Mouse (Mus musculus): Measurements from ENCODE around the gene Ncoa3. TPM values are rescaled to one million over a fixed set of nuclear protein-coding genes. Genes with fewer than 3 reads are reported as not detected.

The Ncoa3 gene
- total and polyA plus RNA-seq, 3 experiments, result 20.1 to 32.1 (median 29.1) TPM

- Histone ChIP-seq H3K36me3 (ENCODE audit: control insufficient read depth, insufficient read depth, low read length) (peaks cover 35% of the 10 kb centered on the region), H3K27me3 (ENCODE audit: control insufficient read depth, insufficient read depth, low read length) (no peaks in the 10 kb centered on the region), H3K27ac (peak overlapping the region; percentile 21), H3K4me1 (ENCODE audit: control insufficient read depth, insufficient read depth, low read length) (peaks cover 22% of the 10 kb centered on the region), H3K4me3 (no peak overlapping the region), H3K9ac (ENCODE audit: low read depth, low read length) (no peak overlapping the region), H3K79me2 (replicated peaks; ENCODE audit: control insufficient read depth, insufficient read depth, low read length) (peaks cover 6% of the 10 kb centered on the region)
- no peak for TF ChIP-seq EP300 (IDR thresholded peaks at IDR 0.05; ENCODE audit: insufficient read depth, low read depth, low read length)
- no peak for TF ChIP-seq CTCF (IDR thresholded peaks at IDR 0.05)
- no peak for TF ChIP-seq POLR2A (IDR thresholded peaks at IDR 0.05; ENCODE audit: insufficient read depth, low read depth, low read length)
- DNase-seq, result no peak
- WGBS, result 66% methylated on average over 4 of the region's 4 CpGs
- intact Hi-C loops (cut with DNase I), result no loop called here
Measured at GRCm38 (mm10) chr2:165996130-165996529, 3.7 kb downstream of the Ncoa3 start.

- Histone ChIP-seq H3K4me1 (ENCODE audit: control insufficient read depth, insufficient read depth, low read length) (peaks cover 29% of the 10 kb centered on the region), H3K9ac (ENCODE audit: low read depth, low read length) (no peak overlapping the region), H3K4me3 (no peak overlapping the region), H3K79me2 (replicated peaks; ENCODE audit: control insufficient read depth, insufficient read depth, low read length) (peaks cover 6% of the 10 kb centered on the region), H3K27me3 (ENCODE audit: control insufficient read depth, insufficient read depth, low read length) (no peaks in the 10 kb centered on the region), H3K27ac (no peak overlapping the region), H3K36me3 (ENCODE audit: control insufficient read depth, insufficient read depth, low read length) (peaks cover 41% of the 10 kb centered on the region)
- DNase-seq, result no peak
- TF ChIP-seq CTCF (IDR thresholded peaks at IDR 0.05), result peak; percentile 42
- no peak for TF ChIP-seq EP300 (IDR thresholded peaks at IDR 0.05; ENCODE audit: insufficient read depth, low read depth, low read length)
- no peak for TF ChIP-seq POLR2A (IDR thresholded peaks at IDR 0.05; ENCODE audit: insufficient read depth, low read depth, low read length)
- intact Hi-C loops (cut with DNase I), result no loop called here
- WGBS, result 87% methylated on average over 8 of the region's 8 CpGs
Measured at GRCm38 (mm10) chr2:165997256-165997967, 5.0 kb downstream of the Ncoa3 start.

DNA sequence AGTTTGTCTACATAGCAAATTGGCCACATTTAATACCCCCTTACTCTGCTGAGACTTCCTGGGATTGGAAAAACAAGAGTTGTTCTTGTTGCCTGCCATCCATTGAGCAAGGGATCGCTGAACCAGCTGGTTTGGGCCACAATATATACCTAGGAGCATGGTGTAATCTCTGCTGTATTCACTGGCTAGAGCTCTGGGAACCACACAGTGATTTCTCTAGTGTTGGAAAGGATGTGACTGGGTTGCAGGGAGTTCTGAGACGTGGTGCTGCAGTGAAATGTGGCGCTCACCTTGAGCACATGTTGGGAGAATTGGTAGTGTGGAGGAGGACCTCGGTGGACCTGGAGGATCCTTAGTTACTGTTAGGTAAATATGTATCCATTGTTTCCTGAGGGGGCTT is 6.5 kb downstream of the Ncoa3 start:
- WGBS, result 40% methylated on average over 4 of the region's 4 CpGs
- H3K79me2 ChIP-seq (replicated peaks; ENCODE audit: control insufficient read depth, insufficient read depth, low read length), result peaks cover 5% of the 10 kb centered on the region
- H3K27me3 ChIP-seq (ENCODE audit: control insufficient read depth, insufficient read depth, low read length), result no peaks in the 10 kb centered on the region
- intact Hi-C loops (cut with DNase I), result no loop called here
- peak overlapping the region; percentile 2; the same call in 1 of the 2 replicates for H3K9ac ChIP-seq (ENCODE audit: low read depth, low read length)
- TF ChIP-seq POLR2A (IDR thresholded peaks at IDR 0.05; ENCODE audit: insufficient read depth, low read depth, low read length) (no peak), CTCF (IDR thresholded peaks at IDR 0.05) (peak; percentile 14; the same call in 1 of the 2 replicates), EP300 (IDR thresholded peaks at IDR 0.05; ENCODE audit: insufficient read depth, low read depth, low read length) (no peak)
- H3K4me1 ChIP-seq (ENCODE audit: control insufficient read depth, insufficient read depth, low read length), result peaks cover 32% of the 10 kb centered on the region
- no peak overlapping the region for H3K4me3 ChIP-seq
- DNase-seq, result no peak
- H3K36me3 ChIP-seq (ENCODE audit: control insufficient read depth, insufficient read depth, low read length), result peaks cover 45% of the 10 kb centered on the region
- H3K27ac ChIP-seq, result peak overlapping the region; percentile 6

- TF ChIP-seq POLR2A (IDR thresholded peaks at IDR 0.05; ENCODE audit: insufficient read depth, low read depth, low read length) (no peak), EP300 (IDR thresholded peaks at IDR 0.05; ENCODE audit: insufficient read depth, low read depth, low read length) (no peak), CTCF (IDR thresholded peaks at IDR 0.05) (no peak)
- H3K4me3 ChIP-seq, result no peak overlapping the region; the same call in 1 of the 2 replicates
- intact Hi-C loops (cut with DNase I), result loop anchor here (2.0 kb wide), 2 partner anchors 15 to 31 kb away; no protein-coding TSS in a partner anchor
- H3K79me2 ChIP-seq (replicated peaks; ENCODE audit: control insufficient read depth, insufficient read depth, low read length), result peaks cover 7% of the 10 kb centered on the region
- peak overlapping the region; percentile 6 for H3K27ac ChIP-seq
- no peaks in the 10 kb centered on the region for H3K27me3 ChIP-seq (ENCODE audit: control insufficient read depth, insufficient read depth, low read length)
- H3K9ac ChIP-seq (ENCODE audit: low read depth, low read length), result no peak overlapping the region; the same call in 1 of the 2 replicates
- H3K4me1 ChIP-seq (ENCODE audit: control insufficient read depth, insufficient read depth, low read length), result peaks cover 33% of the 10 kb centered on the region
- 16% methylated on average over 5 of the region's 5 CpGs for WGBS
- DNase-seq, result peak in 1 of 2 experiments; percentile 62
- peaks cover 41% of the 10 kb centered on the region for H3K36me3 ChIP-seq (ENCODE audit: control insufficient read depth, insufficient read depth, low read length)
Measured at GRCm38 (mm10) chr2:165999790-166000189, 7.4 kb downstream of the Ncoa3 start.

- H3K27me3 ChIP-seq (ENCODE audit: control insufficient read depth, insufficient read depth, low read length), result no peaks in the 10 kb centered on the region
- H3K4me1 ChIP-seq (ENCODE audit: control insufficient read depth, insufficient read depth, low read length), result peaks cover 33% of the 10 kb centered on the region
- DNase-seq, result no peak
- TF ChIP-seq POLR2A (IDR thresholded peaks at IDR 0.05; ENCODE audit: insufficient read depth, low read depth, low read length) (no peak), CTCF (IDR thresholded peaks at IDR 0.05) (no peak)
- H3K79me2 ChIP-seq (replicated peaks; ENCODE audit: control insufficient read depth, insufficient read depth, low read length), result peaks cover 6% of the 10 kb centered on the region
- H3K27ac ChIP-seq, result peak overlapping the region; percentile 6; the same call in 1 of the 2 replicates
- no peak overlapping the region for H3K4me3 ChIP-seq
- intact Hi-C loops (cut with DNase I), result loop anchor here (2.0 kb wide), 2 partner anchors 15 to 31 kb away; no protein-coding TSS in a partner anchor
- 31% methylated on average over 5 of the region's 5 CpGs for WGBS
- no peak overlapping the region for H3K9ac ChIP-seq (ENCODE audit: low read depth, low read length)
- peaks cover 38% of the 10 kb centered on the region for H3K36me3 ChIP-seq (ENCODE audit: control insufficient read depth, insufficient read depth, low read length)
Measured at GRCm38 (mm10) chr2:166000242-166000641, 7.8 kb downstream of the Ncoa3 start.

DNA sequence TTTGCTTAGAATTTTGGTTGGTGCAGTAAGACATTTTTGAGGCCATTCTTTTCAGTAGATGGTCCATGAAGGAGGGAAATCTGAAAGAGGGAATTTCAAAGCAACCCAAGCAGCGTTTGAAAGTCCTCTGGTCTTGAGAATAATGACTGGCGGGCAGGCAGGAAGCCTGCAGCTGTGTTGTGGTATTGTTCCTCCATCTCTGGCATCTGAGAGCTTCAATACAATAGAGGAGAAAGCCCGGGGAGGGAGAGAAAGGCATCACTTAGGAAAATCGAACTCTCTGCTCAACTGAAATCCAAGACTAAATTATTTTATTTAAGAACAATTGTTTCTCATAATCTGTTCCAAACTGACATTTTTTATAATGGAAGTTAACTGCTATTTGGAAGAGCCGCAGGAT is 8.3 kb downstream of the Ncoa3 start:
- peak overlapping the region; percentile 57 for H3K27ac ChIP-seq
- intact Hi-C loops (cut with DNase I), result loop anchor here (2.0 kb wide), 2 partner anchors 14 to 30 kb away; no protein-coding TSS in a partner anchor
- no peak overlapping the region for H3K4me3 ChIP-seq
- no peak for DNase-seq
- peaks cover 28% of the 10 kb centered on the region for H3K4me1 ChIP-seq (ENCODE audit: control insufficient read depth, insufficient read depth, low read length)
- H3K79me2 ChIP-seq (replicated peaks; ENCODE audit: control insufficient read depth, insufficient read depth, low read length), result peaks cover 5% of the 10 kb centered on the region
- H3K36me3 ChIP-seq (ENCODE audit: control insufficient read depth, insufficient read depth, low read length), result peaks cover 36% of the 10 kb centered on the region
- 27% methylated on average over 5 of the region's 5 CpGs for WGBS
- H3K9ac ChIP-seq (ENCODE audit: low read depth, low read length), result no peak overlapping the region
- H3K27me3 ChIP-seq (ENCODE audit: control insufficient read depth, insufficient read depth, low read length), result no peaks in the 10 kb centered on the region
- TF ChIP-seq EP300 (IDR thresholded peaks at IDR 0.05; ENCODE audit: insufficient read depth, low read depth, low read length) (no peak), CTCF (IDR thresholded peaks at IDR 0.05) (no peak), POLR2A (IDR thresholded peaks at IDR 0.05; ENCODE audit: insufficient read depth, low read depth, low read length) (no peak)

All from heart, adult 2 months (tissue).